Mouse (Mus musculus) small intestine, adult 10 weeks (tissue): ENCODE data around the gene Matn3. TPM values are rescaled to one million over a fixed set of nuclear protein-coding genes. Genes with fewer than 3 reads are reported as not detected.

Experiments used
- polyA plus RNA-seq: library from polyadenylated mRNA; stranded (reverse); fragments of 350-450 nt; fragmentation: Illumina TruSeq; extraction: RNeasy Lipid Tissue Mini Kit (QIAGEN cat#74804); gene quantifications from one replicate; pipeline ENCODE4 v1.2.3, GENCODE M21; 2014; ENCODE audit warnings: low replicate concordance

The Matn3 gene
- polyA plus RNA-seq = not detected

GRCm38 (mm10) chr12:8947714-8948464 lies at the start of gene Matn3:
Matn3 (plus strand) TSS chr12:8947929.

DNA sequence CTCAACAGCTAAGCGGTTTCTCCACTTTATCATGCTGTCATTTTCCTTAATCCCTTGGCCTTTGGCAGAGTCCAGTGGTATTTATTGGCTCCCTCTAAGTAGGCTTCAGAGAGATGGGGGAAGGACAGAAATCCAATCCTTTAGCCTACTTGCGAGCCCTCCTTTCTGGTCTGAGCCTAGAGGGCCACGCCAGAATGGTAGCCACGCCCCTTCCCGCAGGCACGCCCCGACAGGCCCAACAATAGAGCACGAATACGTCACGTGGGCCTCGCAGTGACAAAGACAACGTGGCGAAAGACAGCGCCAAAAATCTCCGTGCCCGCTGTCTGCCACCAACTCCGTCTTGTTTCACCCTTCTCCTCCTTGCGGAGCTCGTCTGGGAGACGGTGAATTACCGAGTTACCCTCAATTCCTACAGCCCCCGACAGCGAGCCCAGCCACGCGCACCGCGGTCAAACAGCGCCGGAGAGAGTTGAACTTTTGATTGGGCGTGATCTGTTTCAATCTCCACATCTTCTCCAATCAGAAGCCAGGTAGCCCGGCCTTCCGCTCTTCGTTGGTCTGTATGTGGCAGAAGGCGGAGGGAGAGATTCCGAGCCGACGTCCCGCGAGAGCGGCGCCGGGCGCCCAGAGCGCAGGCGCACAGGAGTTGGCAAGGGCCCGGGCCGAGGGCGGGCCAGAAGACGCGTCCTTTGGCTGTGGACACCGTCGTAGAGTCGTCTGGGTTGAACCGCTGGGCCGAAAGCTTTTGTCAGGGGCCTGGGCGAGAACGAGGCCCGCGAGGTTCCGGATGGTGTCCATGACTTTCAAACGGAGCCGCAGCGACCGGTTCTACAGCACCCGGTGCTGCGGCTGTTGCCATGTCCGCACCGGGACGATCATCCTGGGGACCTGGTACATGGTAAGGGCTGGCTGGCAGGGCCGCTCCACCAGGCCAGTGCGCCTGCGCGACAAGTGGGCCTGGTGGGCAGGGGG lies 26.0 kb upstream of the Matn3 start, which contains the start of gene Laptm4a:
Laptm4a (plus strand) TSS at position 271 of the 975 bp plus-strand sequence.

GRCm38 (mm10) chr12:8973820-8974465 lies 26.2 kb downstream of the Matn3 start, which contains the start of gene Wdr35:
Wdr35 (plus strand) TSS chr12:8973892.

Other genes with a start within 250 kb of the Matn3 start
- gene Sdc1, start 176.6 kb upstream of the Matn3 start, polyA plus RNA-seq = 7.9 TPM
- gene Laptm4a, start 26.3 kb upstream of the Matn3 start, polyA plus RNA-seq = 484 TPM
- 1.7 TPM for gene Wdr35, start 26.0 kb downstream of the Matn3 start, polyA plus RNA-seq
- 35.6 TPM for gene Ttc32, start 82.1 kb downstream of the Matn3 start, polyA plus RNA-seq